Mouse (Mus musculus) limb, embryonic 14.5 days (tissue): ENCODE measurements around the gene Cacna2d4. TPM values are rescaled to one million over a fixed set of nuclear protein-coding genes. Genes with fewer than 3 reads are reported as not detected.

Source experiments
- ATAC-seq: fragments of 200-750 bp; cut with Nextera tagmentation; 2 replicates; pipeline ENCODE4 v1.8.0; 2017; ENCODE audit warnings: low read depth, moderate number of reproducible peaks, moderate TSS enrichment; ENCODE audit not compliant: low FRiP score
- DNase-seq: peaks from one replicate; pipeline ENCODE4 v3.0.0-alpha.2; 2015; ENCODE audit warnings: low spot score
- H3K27ac ChIP-seq: fragments of 300-500 bp; sonication (generic); replicated peaks from 2 replicates; pipeline ENCODE4 v1.5.1; 2014; ENCODE audit warnings: low read depth, mild to moderate bottlenecking, low read length, moderate library complexity, mixed read lengths
- H3K27me3 ChIP-seq: fragments of 300-500 bp; sonication (generic); 2 replicates; pipeline ENCODE4 v1.6.1; 2014; ENCODE audit warnings: low read length, mixed read lengths; ENCODE audit not compliant: control insufficient read depth, insufficient read depth
- H3K36me3 ChIP-seq: fragments of 300-500 bp; sonication (generic); 2 replicates; pipeline ENCODE4 v1.6.1; 2014; ENCODE audit warnings: mild to moderate bottlenecking, low read length, moderate library complexity, mixed read lengths; ENCODE audit not compliant: control insufficient read depth, insufficient read depth
- H3K4me1 ChIP-seq: fragments of 300-500 bp; sonication (generic); 2 replicates; pipeline ENCODE4 v1.6.1; 2014; ENCODE audit warnings: antibody characterized with exemption, low read length, mixed read lengths; ENCODE audit not compliant: control insufficient read depth, insufficient read depth
- H3K4me2 ChIP-seq: fragments of 300-500 bp; sonication (generic); replicated peaks from 2 replicates; pipeline ENCODE4 v1.6.1; 2014; ENCODE audit warnings: low read depth, mild to moderate bottlenecking, low read length, moderate library complexity; ENCODE audit not compliant: severe bottlenecking
- H3K4me3 ChIP-seq: fragments of 300-500 bp; sonication (generic); replicated peaks from 2 replicates; pipeline ENCODE4 v1.5.1; 2014; ENCODE audit warnings: low read length
- H3K9ac ChIP-seq: fragments of 300-500 bp; sonication (generic); 2 replicates; pipeline ENCODE4 v1.6.1; 2014; ENCODE audit warnings: mild to moderate bottlenecking, low read depth, low read length, moderate library complexity; ENCODE audit not compliant: severe bottlenecking
- H3K9me3 ChIP-seq: fragments of 300-500 bp; sonication (generic); 2 replicates; pipeline ENCODE4 v1.6.1; 2016; ENCODE audit warnings: low read length; ENCODE audit not compliant: control insufficient read depth
- POLR2A ChIP-seq: fragments of 200-500 bp; IDR thresholded peaks from 2 replicates; pipeline ENCODE4 v1.8.0; 2012; ENCODE audit warnings: inconsistent platforms, mild to moderate bottlenecking, moderate library complexity, borderline replicate concordance; ENCODE audit not compliant: insufficient read depth, insufficient read length; ENCODE audit errors: extremely low read depth
- WGBS: fragments of 180-500 bp; shearing (Covaris S2); extraction: QIAGEN DNeasy Blood & Tissue Kit; methylation state at CpG from one replicate; pipeline ENCODE4 v1.1.7; 2014; 5-methylcytosine and 5-hydroxymethylcytosine counted together
- polyA plus RNA-seq, 2 experiments: library from polyadenylated mRNA; depleted of rRNA in 1 of 2; stranded (reverse) in 1 of 2; unstranded in 1 of 2; fragments of >200 nt; fragmentation: Nextera tagmentation in 1 of 2; extraction: Ambion mirVana in 1 of 2; gene quantifications; 2 replicates each; pipeline versions ENCODE4 v1.2.1 to v1.2.3; 2012 to 2014

Gene Cacna2d4
- polyA plus RNA-seq, 2 experiments, result 0.08 TPM; not detected in 1

DNA sequence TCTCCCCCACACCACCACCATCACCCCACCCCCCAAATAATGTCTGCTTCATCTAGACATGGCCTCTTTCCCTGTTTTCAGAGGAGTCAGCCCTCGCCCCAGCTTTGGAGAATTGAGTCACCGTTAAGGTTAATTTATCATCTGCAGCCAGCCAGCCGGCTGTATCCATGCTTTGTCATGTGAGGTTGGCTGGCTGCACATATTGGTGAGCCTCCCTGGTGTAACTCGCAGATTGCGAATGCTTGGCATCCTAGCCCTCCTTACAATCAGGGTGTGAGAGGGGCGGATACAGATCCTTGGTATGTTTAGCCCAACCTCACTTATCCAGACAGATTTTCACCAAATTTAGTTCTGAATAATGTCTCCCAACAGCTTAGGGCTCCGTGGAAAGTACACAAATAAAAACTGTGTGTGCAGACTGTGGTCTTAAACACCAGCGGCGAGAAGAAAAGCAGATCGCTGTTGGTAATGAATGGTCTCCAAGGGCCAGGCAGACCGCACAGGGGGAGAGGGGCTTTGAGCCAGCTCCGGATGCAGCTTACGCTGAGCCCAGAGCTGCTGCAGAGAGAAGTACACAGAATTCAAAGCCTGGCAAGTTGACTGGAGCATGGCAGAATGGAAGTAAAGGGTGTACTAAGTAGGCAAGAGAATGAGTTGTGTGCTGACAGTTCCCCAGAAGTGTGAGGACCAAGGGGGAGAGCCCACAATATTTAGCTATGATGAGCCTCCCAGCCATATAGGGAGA, 11.7 kb upstream of the Cacna2d4 start:
- H3K4me1 ChIP-seq, result no peaks in the 10 kb centered on the region; the same call in 1 of the 2 replicates
- no peak for TF ChIP-seq POLR2A
- H3K36me3 ChIP-seq, result peaks cover 9% of the 10 kb centered on the region; the same call in 1 of the 2 replicates
- no peak overlapping the region for H3K9ac ChIP-seq
- 66% methylated on average over 13 of the region's 13 CpGs for WGBS
- H3K27ac ChIP-seq, result no peak overlapping the region
- H3K9me3 ChIP-seq, result no peaks in the 10 kb centered on the region
- H3K27me3 ChIP-seq, result no peaks in the 10 kb centered on the region
- ATAC-seq (no peak), DNase-seq (no peak)
- no peak overlapping the region for H3K4me2 ChIP-seq
- no peak overlapping the region for H3K4me3 ChIP-seq

DNA sequence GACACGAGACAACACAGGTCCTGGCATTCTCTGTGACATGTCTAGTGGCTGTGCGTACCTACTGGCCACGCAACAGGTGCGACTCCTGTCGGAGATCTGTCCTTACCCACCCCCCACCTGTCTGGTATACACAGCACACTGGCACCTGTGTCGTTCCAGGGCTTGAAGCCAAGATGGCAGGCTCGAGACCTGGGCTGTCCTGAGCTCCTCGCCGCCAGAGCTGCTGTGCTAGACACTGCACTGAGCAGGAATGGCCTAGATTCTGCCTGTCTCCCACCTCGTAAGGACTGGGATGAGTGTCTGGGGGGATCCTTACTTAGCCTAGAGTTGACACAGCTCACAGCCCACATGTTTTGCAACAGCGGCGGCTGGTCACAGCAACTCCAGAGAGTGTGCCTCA, 11.1 kb upstream of the Cacna2d4 start:
- Histone ChIP-seq H3K4me3 (no peak overlapping the region), H3K27me3 (no peaks in the 10 kb centered on the region), H3K9me3 (no peaks in the 10 kb centered on the region), H3K36me3 (peaks cover 9% of the 10 kb centered on the region; the same call in 1 of the 2 replicates), H3K4me2 (no peak overlapping the region), H3K4me1 (no peaks in the 10 kb centered on the region; the same call in 1 of the 2 replicates), H3K9ac (no peak overlapping the region), H3K27ac (no peak overlapping the region)
- no peak for DNase-seq
- 82% methylated on average over 12 of the region's 12 CpGs for WGBS
- TF ChIP-seq POLR2A, result no peak
- no peak for ATAC-seq

GRCm38 (mm10) chr6:119225731-119226130, 10.6 kb upstream of the Cacna2d4 start:
- no peak for TF ChIP-seq POLR2A
- Histone ChIP-seq H3K4me2 (no peak overlapping the region), H3K27me3 (no peaks in the 10 kb centered on the region), H3K9ac (no peak overlapping the region), H3K36me3 (peaks cover 9% of the 10 kb centered on the region; the same call in 1 of the 2 replicates), H3K27ac (no peak overlapping the region), H3K4me3 (no peak overlapping the region), H3K9me3 (no peaks in the 10 kb centered on the region), H3K4me1 (no peaks in the 10 kb centered on the region; the same call in 1 of the 2 replicates)
- DNase-seq (no peak), ATAC-seq (no peak)
- WGBS, result 83% methylated on average over 6 of the region's 6 CpGs

GRCm38 (mm10) chr6:119227001-119227400, 9.3 kb upstream of the Cacna2d4 start:
- WGBS, result 85% methylated on average over 8 of the region's 8 CpGs
- H3K4me1 ChIP-seq, result no peaks in the 10 kb centered on the region; the same call in 1 of the 2 replicates
- no peak overlapping the region for H3K9ac ChIP-seq

GRCm38 (mm10) chr6:119228861-119229603, 7.3 kb upstream of the Cacna2d4 start:
- ATAC-seq (no peak), DNase-seq (no peak)
- WGBS, result 71% methylated on average over 11 of the region's 11 CpGs
- no peak overlapping the region for H3K4me2 ChIP-seq
- H3K4me1 ChIP-seq, result no peaks in the 10 kb centered on the region; the same call in 1 of the 2 replicates
- no peaks in the 10 kb centered on the region for H3K9me3 ChIP-seq
- H3K9ac ChIP-seq, result no peak overlapping the region
- H3K4me3 ChIP-seq, result no peak overlapping the region
- H3K27me3 ChIP-seq, result no peaks in the 10 kb centered on the region
- no peaks in the 10 kb centered on the region for H3K36me3 ChIP-seq
- no peak overlapping the region for H3K27ac ChIP-seq
- TF ChIP-seq POLR2A, result no peak

More at GRCm38 (mm10) chr6:119227001-119227400, 9.3 kb upstream of the Cacna2d4 start:
- Histone ChIP-seq H3K27ac (no peak overlapping the region), H3K4me3 (no peak overlapping the region), H3K27me3 (no peaks in the 10 kb centered on the region), H3K36me3 (no peaks in the 10 kb centered on the region), H3K9me3 (no peaks in the 10 kb centered on the region), H3K4me2 (no peak overlapping the region)
- no peak for DNase-seq
- no peak for TF ChIP-seq POLR2A
- no peak for ATAC-seq
